Mouse (Mus musculus) midbrain, embryonic 12.5 days (tissue): ENCODE results near the gene Zfp318. TPM values are rescaled to one million over a fixed set of nuclear protein-coding genes. Genes with fewer than 3 reads are reported as not detected.
A peak's percentile ranks its signal among the peaks of the same experiment; 100 is the strongest.

Experiments used
- ATAC-seq: fragments of 200-750 bp; cut with Nextera tagmentation; 2 replicates; pipeline ENCODE4 v1.8.0; 2017; ENCODE audit warnings: low read depth, moderate TSS enrichment, moderate library complexity; ENCODE audit not compliant: low FRiP score
- H3K27ac ChIP-seq: fragments of 300-500 bp; sonication (generic); replicated peaks from 2 replicates; pipeline ENCODE4 v1.5.1; 2016; ENCODE audit warnings: mild to moderate bottlenecking
- H3K27me3 ChIP-seq: fragments of 300-500 bp; sonication (generic); 2 replicates; pipeline ENCODE4 v1.6.1; 2016; ENCODE audit warnings: mild to moderate bottlenecking
- H3K36me3 ChIP-seq: fragments of 300-500 bp; sonication (generic); 2 replicates; pipeline ENCODE4 v1.6.1; 2016
- H3K4me1 ChIP-seq: fragments of 300-500 bp; sonication (generic); 2 replicates; pipeline ENCODE4 v1.6.1; 2016
- H3K4me2 ChIP-seq: fragments of 300-500 bp; sonication (generic); replicated peaks from 2 replicates; pipeline ENCODE4 v1.6.1; 2016; ENCODE audit warnings: mild to moderate bottlenecking, moderate library complexity
- H3K4me3 ChIP-seq: fragments of 300-500 bp; sonication (generic); 2 replicates; pipeline ENCODE4 v1.5.1; 2016; ENCODE audit warnings: mild to moderate bottlenecking
- H3K9ac ChIP-seq: fragments of 300-500 bp; sonication (generic); replicated peaks from 2 replicates; pipeline ENCODE4 v1.6.1; 2016; ENCODE audit warnings: mild to moderate bottlenecking, moderate library complexity
- H3K9me3 ChIP-seq: fragments of 300-500 bp; sonication (generic); 2 replicates; pipeline ENCODE4 v1.6.1; 2016; ENCODE audit warnings: mild to moderate bottlenecking
- WGBS: fragments of 180-500 bp; shearing (Covaris S2); methylation state at CpG from one replicate; pipeline ENCODE4 v1.1.7; 2016; 5-methylcytosine and 5-hydroxymethylcytosine counted together
- polyA plus RNA-seq: library from polyadenylated mRNA; unstranded; fragments of >200 nt; fragmentation: Nextera tagmentation; extraction: Ambion mirVana; gene quantifications from 2 replicates; pipeline ENCODE4 v1.2.1, GENCODE M21; 2016

The Zfp318 gene
- polyA plus RNA-seq: 17.8 and 22.9 TPM in 2 replicates

DNA sequence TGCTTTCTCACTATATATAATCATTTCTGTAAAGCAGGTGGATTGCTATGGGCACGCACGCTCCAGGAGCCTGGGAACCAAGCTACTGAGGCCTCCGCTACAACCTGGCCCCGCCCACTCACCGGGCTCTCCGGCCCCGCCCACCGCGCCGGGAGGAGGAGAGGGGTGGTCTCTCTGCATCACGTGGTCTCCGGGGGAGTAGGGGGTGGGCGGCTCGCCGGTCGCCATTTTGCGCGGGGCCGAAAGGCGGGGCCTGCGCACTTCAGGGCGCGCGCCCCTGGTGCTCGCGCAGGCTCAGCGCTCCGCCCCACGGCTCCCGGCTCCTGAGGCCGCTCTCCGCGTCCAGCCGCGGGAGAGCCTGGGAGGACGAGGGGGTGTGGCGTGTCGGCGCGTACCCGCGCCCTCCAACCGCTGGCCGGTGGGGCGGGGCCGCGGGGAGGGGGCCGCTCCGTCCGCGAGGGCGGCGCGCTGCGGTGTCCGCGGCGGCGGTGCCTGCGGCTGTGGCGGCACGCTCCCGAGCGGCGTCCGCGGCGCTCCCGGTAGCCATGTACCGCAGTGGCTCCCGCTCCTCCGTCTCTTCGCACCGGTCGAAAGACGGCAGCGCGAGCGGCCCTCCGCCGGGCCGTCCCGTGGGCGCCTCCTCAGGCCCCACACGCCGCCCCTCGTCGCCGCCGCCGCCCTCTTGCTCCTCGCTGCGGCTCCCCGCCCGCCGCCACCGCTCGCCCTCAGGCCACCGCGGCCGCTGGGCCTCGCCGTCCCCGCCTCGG, at the start of gene Zfp318:
Gene Zfp318 (plus strand): TSS at position 438 of the 767 bp plus-strand sequence.
- Histone ChIP-seq H3K4me2 (peak within 1 kb of the TSS; percentile 65), H3K27me3 (no peaks in the 10 kb centered on the region; the same call in 1 of the 2 replicates), H3K9ac (peak within 1 kb of the TSS; percentile 94), H3K27ac (peak within 1 kb of the TSS; percentile 94), H3K4me1 (peaks cover 17% of the 10 kb centered on the region), H3K36me3 (peaks cover 13% of the 10 kb centered on the region), H3K9me3 (no peaks in the 10 kb centered on the region), H3K4me3 (peak within 1 kb of the TSS; percentile 96)
- under 1% methylated on average over 47 of the region's 105 CpGs for WGBS
- peak; percentile 97 for ATAC-seq

DNA sequence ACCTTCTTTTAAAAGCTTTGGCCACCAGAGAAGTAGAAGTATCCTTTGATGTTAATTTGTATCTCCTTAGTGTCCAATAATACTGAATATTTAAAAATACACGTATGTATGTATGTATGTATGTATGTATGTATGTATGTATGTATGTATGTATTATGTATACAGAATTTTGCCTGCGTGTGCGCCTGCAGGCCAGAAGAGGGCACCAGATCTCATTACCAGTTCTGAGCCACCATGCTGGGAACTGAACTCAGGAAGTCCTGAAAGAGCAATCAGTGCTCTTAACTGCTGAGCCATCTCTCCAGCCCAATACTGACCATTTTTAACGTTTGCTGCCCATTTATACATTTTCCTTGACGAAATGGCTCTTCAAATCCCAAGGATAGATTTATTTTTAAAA, 47.1 kb upstream of the Zfp318 start:
- Histone ChIP-seq H3K4me2 (no peak overlapping the region), H3K9ac (no peak overlapping the region), H3K27ac (no peak overlapping the region), H3K27me3 (peaks cover 4% of the 10 kb centered on the region; the same call in 1 of the 2 replicates), H3K36me3 (no peaks in the 10 kb centered on the region), H3K4me1 (no peaks in the 10 kb centered on the region), H3K9me3 (no peaks in the 10 kb centered on the region), H3K4me3 (no peak overlapping the region)
- no peak for ATAC-seq
- 19% methylated on average over 5 of the region's 5 CpGs for WGBS

DNA sequence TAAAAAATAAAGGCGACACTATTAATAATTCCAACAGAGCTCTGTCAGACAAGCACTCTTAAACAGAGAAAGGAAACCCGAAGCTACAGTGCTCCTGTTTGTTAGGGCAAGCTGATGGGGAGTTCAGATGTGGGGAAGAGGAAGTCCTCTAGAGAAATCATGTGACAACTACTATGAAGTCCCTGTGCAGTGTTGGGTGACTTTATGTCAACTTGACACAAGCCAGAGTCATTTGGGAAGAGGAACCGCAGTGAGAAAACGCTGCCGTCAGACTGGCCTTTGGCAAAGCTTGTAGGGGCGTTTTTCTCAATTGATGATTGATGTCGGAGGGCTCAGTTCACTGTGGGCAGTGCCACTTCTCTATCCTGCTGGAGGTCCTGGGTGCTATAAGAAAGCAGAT, 42.3 kb upstream of the Zfp318 start:
- no peak for ATAC-seq
- no peaks in the 10 kb centered on the region for H3K4me1 ChIP-seq
- WGBS: 88% methylated on average over 7 of the region's 7 CpGs
- no peak overlapping the region for H3K4me3 ChIP-seq
- no peak overlapping the region for H3K4me2 ChIP-seq
- H3K9me3 ChIP-seq: peaks cover 5% of the 10 kb centered on the region
- H3K9ac ChIP-seq: no peak overlapping the region
- H3K27me3 ChIP-seq: peaks cover 4% of the 10 kb centered on the region; the same call in 1 of the 2 replicates
- H3K36me3 ChIP-seq: no peaks in the 10 kb centered on the region
- no peak overlapping the region for H3K27ac ChIP-seq

DNA sequence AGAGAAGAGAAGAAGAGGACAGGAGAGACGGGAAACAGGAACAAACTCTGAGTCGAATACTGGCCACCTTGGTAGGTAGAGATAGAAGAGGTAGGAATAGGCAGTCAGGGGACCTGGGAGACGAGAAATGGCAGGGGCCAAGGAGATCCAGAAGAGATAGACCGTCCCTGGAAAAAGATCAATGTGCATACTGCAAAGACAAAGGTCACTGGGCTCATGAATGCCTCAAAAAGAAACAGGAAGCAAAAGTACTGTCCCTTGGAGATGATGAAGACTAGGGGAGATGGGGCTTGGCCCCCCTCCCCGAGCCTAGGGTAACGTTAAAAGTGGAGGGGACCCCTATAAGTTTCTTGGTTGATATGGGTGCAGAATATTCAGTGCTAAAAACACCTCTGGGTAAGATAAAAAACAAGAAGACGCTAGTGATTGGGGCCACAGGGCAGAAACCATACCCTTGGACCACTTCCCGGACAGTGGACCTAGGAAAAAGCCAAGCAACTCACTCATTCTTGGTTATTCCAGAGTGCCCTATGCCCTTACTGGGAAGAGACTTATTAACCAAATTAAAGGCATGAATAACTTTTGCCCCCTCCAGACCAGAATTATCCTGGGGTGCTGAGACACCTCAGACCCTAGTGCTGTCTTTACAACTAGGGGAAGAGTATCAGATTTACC, 32.4 kb upstream of the Zfp318 start:
- 91% methylated on average over 8 of the region's 8 CpGs for WGBS
- Histone ChIP-seq H3K27me3 (no peaks in the 10 kb centered on the region), H3K27ac (no peak overlapping the region), H3K4me2 (no peak overlapping the region), H3K4me3 (no peak overlapping the region), H3K9me3 (0 out of 2 replicates have a peak, but pooled peaks cover 7% of the 10 kb centered on the region), H3K4me1 (no peaks in the 10 kb centered on the region), H3K9ac (no peak overlapping the region), H3K36me3 (no peaks in the 10 kb centered on the region)
- no peak for ATAC-seq

DNA sequence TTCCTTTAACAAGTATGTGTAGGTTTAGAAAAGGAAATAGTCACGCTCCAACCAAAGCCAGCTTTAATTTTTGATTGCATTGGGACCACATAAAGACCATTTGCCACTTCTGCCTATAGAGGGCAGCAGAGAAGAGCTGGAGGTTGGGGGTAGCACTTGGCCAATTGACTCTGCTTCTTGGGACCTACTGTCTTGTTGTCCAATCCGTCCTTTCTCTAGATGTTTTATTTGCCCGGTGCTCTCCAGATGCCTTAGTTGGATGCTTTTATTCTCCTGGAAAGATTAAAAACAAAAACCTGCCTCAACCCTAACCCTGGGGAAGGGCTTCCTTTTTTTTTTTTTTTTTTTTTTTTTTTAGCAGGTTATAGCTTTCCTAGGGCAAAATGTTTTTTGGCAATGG, 11.7 kb upstream of the Zfp318 start:
- no peaks in the 10 kb centered on the region for H3K36me3 ChIP-seq
- no peak overlapping the region for H3K4me2 ChIP-seq
- no peaks in the 10 kb centered on the region for H3K4me1 ChIP-seq
- H3K9me3 ChIP-seq: no peaks in the 10 kb centered on the region; the same call in 1 of the 2 replicates
- H3K27ac ChIP-seq: no peak overlapping the region
- H3K4me3 ChIP-seq: no peak overlapping the region
- WGBS: 73% methylated on average over 3 of the region's 3 CpGs
- no peak for ATAC-seq
- no peaks in the 10 kb centered on the region for H3K27me3 ChIP-seq
- no peak overlapping the region for H3K9ac ChIP-seq

DNA sequence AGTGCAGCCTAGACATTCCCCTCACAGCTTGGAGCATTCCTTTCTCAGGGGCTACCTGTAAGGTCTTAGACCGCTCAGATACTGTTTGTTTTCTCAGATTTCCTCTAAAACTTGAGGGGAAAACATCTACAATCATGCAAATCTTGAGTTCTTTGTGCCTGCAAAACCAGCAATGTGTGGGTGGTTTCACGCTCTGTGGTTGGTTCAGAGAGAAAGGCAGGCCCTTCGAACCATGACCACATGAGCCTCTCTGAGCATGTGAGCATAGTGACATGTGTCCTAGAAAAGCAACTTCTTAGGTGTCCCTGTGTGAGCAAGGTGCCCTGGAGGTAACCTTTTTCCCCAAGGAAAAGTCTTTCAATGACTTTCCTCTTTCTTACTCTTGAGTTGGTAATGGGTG, 5.0 kb upstream of the Zfp318 start:
- H3K4me3 ChIP-seq: no peak overlapping the region
- H3K9me3 ChIP-seq: no peaks in the 10 kb centered on the region
- H3K36me3 ChIP-seq: no peaks in the 10 kb centered on the region
- H3K4me2 ChIP-seq: no peak overlapping the region
- no peaks in the 10 kb centered on the region; the same call in 1 of the 2 replicates for H3K27me3 ChIP-seq
- H3K4me1 ChIP-seq: no peaks in the 10 kb centered on the region
- WGBS: 88% methylated on average over 3 of the region's 3 CpGs
- no peak overlapping the region for H3K9ac ChIP-seq
- no peak for ATAC-seq
- H3K27ac ChIP-seq: no peak overlapping the region

DNA sequence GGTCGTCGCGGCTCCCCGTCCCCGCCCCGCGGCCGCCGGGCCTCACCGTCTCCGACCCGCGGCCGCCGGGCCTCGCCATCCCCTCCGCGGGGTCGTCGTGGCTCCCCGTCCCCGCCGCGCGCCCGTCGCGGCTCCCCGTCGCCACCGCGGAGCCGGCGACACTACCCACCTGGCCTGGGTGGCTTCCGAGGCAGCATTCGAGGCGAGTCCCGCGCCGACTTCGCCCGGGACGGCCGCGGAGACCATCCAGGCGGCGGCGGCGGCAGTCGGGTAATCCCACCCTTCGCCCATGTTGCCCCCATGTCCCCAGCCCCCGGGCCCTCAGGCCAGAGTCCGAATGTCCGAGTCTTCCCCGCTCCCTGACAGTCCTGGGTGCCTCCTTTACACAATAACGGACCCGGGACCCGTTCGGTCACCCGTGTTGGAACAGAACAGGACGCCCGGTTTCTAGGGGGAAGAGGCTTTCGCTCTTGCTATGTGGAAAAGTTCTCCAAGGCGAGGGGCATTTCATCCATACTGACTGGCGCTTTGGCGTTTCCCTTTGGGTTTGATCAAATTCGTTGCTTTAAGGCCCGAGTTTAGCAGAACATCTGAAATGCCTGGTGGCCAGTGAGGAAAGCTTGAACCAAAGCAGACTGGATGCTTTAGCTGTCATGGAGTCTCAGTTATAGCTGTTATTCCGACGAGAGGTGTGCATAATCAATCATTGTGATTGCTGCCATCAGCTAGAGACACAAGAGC, 700 bp downstream of the Zfp318 start:
- peaks cover 17% of the 10 kb centered on the region for H3K4me1 ChIP-seq
- H3K9ac ChIP-seq: peak overlapping the region; percentile 94
- 0 out of 2 replicates have a peak, but pooled peaks have one; percentile 3 for ATAC-seq
- H3K4me3 ChIP-seq: peak overlapping the region; percentile 96
- WGBS: under 1% methylated on average over 69 of the region's 70 CpGs
- peak overlapping the region; percentile 94 for H3K27ac ChIP-seq
- no peaks in the 10 kb centered on the region for H3K9me3 ChIP-seq
- no peaks in the 10 kb centered on the region; the same call in 1 of the 2 replicates for H3K27me3 ChIP-seq
- peak overlapping the region; percentile 65 for H3K4me2 ChIP-seq
- H3K36me3 ChIP-seq: peaks cover 19% of the 10 kb centered on the region

DNA sequence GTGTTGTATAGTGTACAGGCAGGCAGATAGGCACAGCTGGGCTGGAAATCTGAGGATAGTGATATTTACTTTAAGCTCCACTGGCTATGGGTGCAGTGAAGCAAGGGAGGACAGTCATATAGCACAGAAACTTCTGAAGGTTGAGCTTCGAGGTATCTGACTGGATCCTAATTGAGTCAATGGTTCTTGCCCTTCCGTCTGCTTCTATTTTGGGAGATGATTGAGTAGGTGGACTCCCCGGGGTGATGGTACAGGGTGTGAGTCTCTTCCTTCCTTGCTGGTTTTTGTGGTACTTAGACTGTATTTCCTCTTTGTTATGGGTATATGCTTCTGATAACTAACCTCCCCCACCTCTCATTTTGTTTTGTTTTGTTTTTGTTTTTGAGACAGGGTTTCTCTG, 4.7 kb downstream of the Zfp318 start:
- Histone ChIP-seq H3K4me1 (peaks cover 17% of the 10 kb centered on the region), H3K27ac (no peak overlapping the region), H3K36me3 (peaks cover 28% of the 10 kb centered on the region), H3K4me3 (no peak overlapping the region), H3K9ac (no peak overlapping the region), H3K27me3 (no peaks in the 10 kb centered on the region), H3K9me3 (no peaks in the 10 kb centered on the region), H3K4me2 (no peak overlapping the region)
- ATAC-seq: no peak
- 94% methylated on average over 3 of the region's 3 CpGs for WGBS

DNA sequence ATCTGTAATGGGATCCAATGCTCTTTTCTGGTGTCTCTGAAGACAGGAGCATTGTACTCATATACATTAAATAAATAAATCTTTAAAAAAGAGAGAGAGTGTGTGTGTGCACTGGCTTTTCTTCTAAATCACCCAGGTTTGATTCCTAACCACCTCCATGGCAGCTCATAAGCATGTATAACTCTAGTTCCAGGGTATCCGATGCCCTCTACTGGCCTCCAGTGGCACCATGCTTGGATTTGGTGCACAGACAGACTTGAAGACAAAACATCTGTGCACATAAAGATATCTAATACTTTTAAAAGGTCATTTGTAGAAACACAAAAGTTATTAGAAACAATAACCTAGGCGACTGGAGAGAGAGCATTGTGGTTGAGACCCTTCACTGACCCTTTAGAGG, 9.5 kb downstream of the Zfp318 start:
- H3K4me1 ChIP-seq: no peaks in the 10 kb centered on the region
- no peak overlapping the region for H3K4me3 ChIP-seq
- no peaks in the 10 kb centered on the region for H3K9me3 ChIP-seq
- no peak overlapping the region for H3K9ac ChIP-seq
- ATAC-seq: no peak
- no peaks in the 10 kb centered on the region for H3K27me3 ChIP-seq
- no peak overlapping the region for H3K4me2 ChIP-seq
- no peak overlapping the region for H3K27ac ChIP-seq
- peaks cover 39% of the 10 kb centered on the region for H3K36me3 ChIP-seq
- 42% methylated on average over 2 of the region's 2 CpGs for WGBS

DNA sequence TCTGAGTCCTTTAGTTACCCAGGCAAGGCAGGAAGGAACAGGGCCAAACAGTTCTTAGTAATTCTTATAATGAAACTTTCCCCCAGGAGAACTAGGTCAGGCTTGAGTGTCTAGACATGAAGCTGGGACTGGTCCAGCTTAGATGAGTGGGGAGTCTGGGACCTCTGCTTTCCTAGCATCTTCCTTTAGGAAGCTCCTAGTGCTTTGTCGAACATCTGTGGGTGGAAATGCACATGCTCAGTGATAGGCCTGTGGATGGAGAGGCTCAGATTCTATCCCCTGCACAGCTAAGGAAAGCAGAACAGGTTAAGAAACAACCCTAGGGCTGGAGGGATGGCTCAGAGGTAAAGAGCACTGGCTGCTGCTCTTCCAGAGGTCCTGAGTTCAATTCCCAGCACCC, 11.1 kb downstream of the Zfp318 start:
- no peaks in the 10 kb centered on the region for H3K27me3 ChIP-seq
- no peak overlapping the region for H3K4me2 ChIP-seq
- ATAC-seq: no peak
- no peak overlapping the region for H3K9ac ChIP-seq
- no peak overlapping the region for H3K4me3 ChIP-seq
- H3K27ac ChIP-seq: no peak overlapping the region
- H3K36me3 ChIP-seq: peaks cover 40% of the 10 kb centered on the region
- H3K4me1 ChIP-seq: no peaks in the 10 kb centered on the region
- no peaks in the 10 kb centered on the region for H3K9me3 ChIP-seq
- 87% methylated on average over 1 of the region's 1 CpGs for WGBS

DNA sequence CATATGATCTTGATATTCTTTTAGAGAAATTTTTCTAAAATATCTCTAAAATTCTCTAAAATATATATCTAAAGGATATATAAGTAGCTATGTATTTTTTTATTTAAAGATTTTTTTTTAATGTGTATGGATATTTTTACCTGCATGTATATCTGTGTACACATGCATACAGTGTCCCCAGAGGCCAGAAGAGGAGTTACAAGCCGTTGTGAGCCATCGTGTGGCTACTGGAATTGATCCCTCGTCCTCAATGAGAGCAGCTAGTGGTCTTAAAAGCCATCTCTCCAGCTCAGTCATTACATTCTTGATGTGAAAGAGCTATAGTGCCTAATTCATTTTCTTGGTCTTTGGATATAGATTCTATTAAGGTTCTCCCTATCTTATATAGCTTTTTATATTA, 24.9 kb downstream of the Zfp318 start:
- H3K9me3 ChIP-seq: no peaks in the 10 kb centered on the region
- H3K4me1 ChIP-seq: no peaks in the 10 kb centered on the region
- H3K9ac ChIP-seq: no peak overlapping the region
- H3K36me3 ChIP-seq: peaks cover 68% of the 10 kb centered on the region
- H3K27ac ChIP-seq: no peak overlapping the region
- no peak for ATAC-seq
- H3K27me3 ChIP-seq: no peaks in the 10 kb centered on the region
- H3K4me2 ChIP-seq: no peak overlapping the region
- WGBS: 28% methylated on average over 3 of the region's 3 CpGs
- H3K4me3 ChIP-seq: no peak overlapping the region

DNA sequence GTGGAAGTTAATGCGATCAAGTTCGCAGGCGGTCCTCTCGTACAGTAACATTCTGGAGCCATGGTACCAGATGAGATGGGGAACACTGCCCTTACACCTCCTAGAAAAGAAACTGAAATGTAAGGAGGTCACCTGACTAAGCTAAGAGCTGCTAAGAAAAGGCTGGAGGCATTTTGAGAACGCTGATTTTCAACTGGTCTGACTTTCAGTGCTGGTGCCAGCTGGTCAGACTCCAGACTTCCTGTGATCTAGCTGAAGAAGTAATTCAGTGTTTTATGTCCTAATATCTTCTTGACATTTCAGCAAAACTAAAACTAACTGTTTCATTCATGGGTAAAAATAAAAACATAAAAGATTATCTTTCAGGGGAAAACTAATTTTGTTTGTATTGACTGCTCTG, 35.1 kb downstream of the Zfp318 start:
- H3K4me1 ChIP-seq: no peaks in the 10 kb centered on the region
- no peak overlapping the region for H3K9ac ChIP-seq
- H3K4me2 ChIP-seq: no peak overlapping the region
- WGBS: 71% methylated on average over 5 of the region's 5 CpGs
- H3K27me3 ChIP-seq: no peaks in the 10 kb centered on the region
- H3K9me3 ChIP-seq: no peaks in the 10 kb centered on the region
- H3K36me3 ChIP-seq: peaks cover 23% of the 10 kb centered on the region
- ATAC-seq: no peak
- H3K27ac ChIP-seq: no peak overlapping the region
- no peak overlapping the region for H3K4me3 ChIP-seq
